Mouse (Mus musculus): ENCODE measurements around the gene Tigd4. TPM values are rescaled to one million over a fixed set of nuclear protein-coding genes. Genes with fewer than 3 reads are reported as not detected.

The Tigd4 gene
- polyA plus RNA-seq, 1 experiment from 2014 or later: 0.93 TPM

DNA sequence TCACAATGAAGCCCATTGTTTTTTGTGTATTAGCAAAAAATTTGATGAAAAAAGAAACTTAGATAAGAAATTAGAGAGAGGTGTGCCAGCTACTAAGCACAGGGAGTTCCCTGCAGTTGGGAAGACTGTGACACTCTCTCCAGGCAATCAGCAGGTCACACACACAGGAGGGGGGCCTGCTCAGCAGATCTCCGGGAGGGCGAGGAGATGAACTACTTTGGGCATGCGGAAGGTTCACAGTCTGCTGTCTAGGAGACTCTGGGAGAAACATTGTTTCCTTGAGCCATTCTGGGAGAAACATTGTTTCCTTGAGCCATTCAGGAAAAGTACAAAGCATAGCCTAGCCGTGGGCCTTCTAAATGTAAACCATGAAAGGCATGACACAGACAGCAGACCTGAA lies 49.6 kb downstream of the Tigd4 start:
- Histone ChIP-seq H3K27me3 (no peaks in the 10 kb centered on the region), H3K4me1 (peaks cover 12% of the 10 kb centered on the region), H3K4me3 (no peak overlapping the region), H3K9me3 (no peaks in the 10 kb centered on the region), H3K27ac (no peak overlapping the region), H3K4me2 (replicated peaks) (no peak overlapping the region), H3K9ac (no peak overlapping the region), H3K36me3 (no peaks in the 10 kb centered on the region)
- ATAC-seq (ENCODE audit: low FRiP score, low read depth): no peak
- WGBS: 71% methylated on average over 4 of the region's 4 CpGs

DNA sequence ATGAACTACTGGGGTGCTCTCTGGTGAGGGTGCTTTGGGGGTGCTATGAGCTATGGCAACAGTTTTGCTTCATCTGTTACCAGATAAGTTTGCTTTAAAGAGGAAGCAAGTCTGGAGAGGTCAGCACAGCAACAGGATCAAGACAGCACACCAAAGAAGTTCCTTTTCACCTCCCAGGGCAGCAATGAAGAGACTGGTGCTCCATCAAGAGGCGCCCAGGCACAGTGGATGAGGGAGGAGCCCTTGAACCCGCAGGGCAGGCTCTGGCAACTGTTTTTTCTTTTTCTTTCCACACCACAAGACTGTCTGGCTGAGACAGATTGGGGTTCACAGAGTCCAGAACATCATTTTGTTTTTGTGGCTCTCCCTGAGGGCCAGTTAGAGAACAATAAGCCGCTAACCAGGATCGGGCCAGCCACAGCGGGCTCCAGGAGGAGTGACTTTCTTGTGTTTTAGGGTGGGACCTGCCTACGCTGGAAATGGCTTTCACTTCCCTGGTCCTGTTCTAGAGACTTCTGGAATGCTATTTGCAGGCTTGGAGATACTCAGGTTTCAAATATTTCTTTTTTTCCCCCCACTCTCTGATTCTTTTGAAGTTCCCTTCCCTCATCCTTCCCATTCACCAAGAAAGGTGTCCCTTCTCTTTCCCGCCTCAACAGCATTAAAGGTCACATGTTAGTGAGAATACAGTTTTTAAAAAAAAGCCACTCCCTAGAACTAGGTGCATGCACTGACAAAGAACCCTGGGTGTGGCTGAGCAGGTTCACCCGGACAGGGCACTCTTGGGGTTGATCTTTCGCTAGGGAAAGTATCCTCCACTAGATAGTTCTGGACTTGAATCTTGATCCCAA lies 52.0 kb downstream of the Tigd4 start:
- no peak overlapping the region for H3K4me2 ChIP-seq (replicated peaks)
- H3K4me3 ChIP-seq: no peak overlapping the region
- H3K9ac ChIP-seq: no peak overlapping the region
- H3K36me3 ChIP-seq: no peaks in the 10 kb centered on the region
- WGBS: 75% methylated on average over 9 of the region's 9 CpGs
- H3K9me3 ChIP-seq: no peaks in the 10 kb centered on the region
- ATAC-seq (ENCODE audit: low FRiP score, low read depth): no peak
- peaks cover 12% of the 10 kb centered on the region; the same call in 1 of the 2 replicates for H3K4me1 ChIP-seq
- no peak overlapping the region for H3K27ac ChIP-seq
- H3K27me3 ChIP-seq: no peaks in the 10 kb centered on the region

DNA sequence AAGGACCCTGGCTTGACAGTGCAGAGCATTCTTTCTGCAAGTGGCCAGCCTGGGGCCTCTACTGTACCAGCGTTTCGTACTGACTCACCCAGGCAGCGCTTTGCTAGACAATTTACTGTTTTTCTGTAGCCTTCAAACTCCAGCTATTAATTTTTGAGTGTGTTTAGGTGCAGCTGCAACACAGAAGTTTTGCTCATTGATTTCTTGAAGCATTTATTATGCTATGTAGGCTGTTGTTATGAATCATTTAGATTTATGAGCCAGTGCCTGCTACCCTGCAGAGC lies 52.6 kb downstream of the Tigd4 start:
- Histone ChIP-seq H3K4me2 (replicated peaks) (no peak overlapping the region), H3K27ac (no peak overlapping the region), H3K4me1 (peaks cover 12% of the 10 kb centered on the region; the same call in 1 of the 2 replicates), H3K36me3 (no peaks in the 10 kb centered on the region), H3K27me3 (no peaks in the 10 kb centered on the region), H3K9ac (no peak overlapping the region), H3K4me3 (no peak overlapping the region), H3K9me3 (no peaks in the 10 kb centered on the region)
- 75% methylated on average over 3 of the region's 3 CpGs for WGBS
- no peak for ATAC-seq (ENCODE audit: low FRiP score, low read depth)

DNA sequence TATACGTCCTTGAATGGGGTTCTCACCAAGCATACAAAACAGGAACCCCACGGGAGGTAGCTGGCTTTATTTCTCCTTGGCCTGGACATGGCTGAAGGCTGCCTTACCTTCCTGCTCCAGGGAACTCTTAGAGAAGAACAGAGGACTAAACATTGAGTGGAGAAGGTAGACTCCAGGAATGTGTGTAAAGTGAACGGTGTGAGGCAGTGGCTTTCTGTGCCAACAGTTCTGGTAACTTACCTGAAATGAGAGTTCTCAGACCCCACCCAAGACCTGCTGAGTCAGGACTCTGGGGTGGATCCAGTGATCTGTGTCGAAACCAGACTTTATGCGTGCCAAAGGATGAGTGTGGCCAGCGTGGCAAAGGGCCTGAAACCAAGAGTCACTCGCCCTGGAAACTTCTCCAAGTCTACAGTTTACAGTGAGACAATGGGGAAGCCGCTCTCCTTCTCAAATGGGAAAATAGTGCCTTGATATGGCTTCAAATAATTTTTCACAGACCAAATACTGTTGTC lies 53.0 kb downstream of the Tigd4 start:
- no peaks in the 10 kb centered on the region for H3K9me3 ChIP-seq
- no peaks in the 10 kb centered on the region for H3K27me3 ChIP-seq
- H3K4me1 ChIP-seq: peaks cover 12% of the 10 kb centered on the region; the same call in 1 of the 2 replicates
- ATAC-seq (ENCODE audit: low FRiP score, low read depth): no peak
- H3K27ac ChIP-seq: no peak overlapping the region
- no peak overlapping the region for H3K4me3 ChIP-seq
- WGBS: 79% methylated on average over 8 of the region's 8 CpGs
- H3K4me2 ChIP-seq (replicated peaks): no peak overlapping the region
- H3K36me3 ChIP-seq: no peaks in the 10 kb centered on the region
- no peak overlapping the region for H3K9ac ChIP-seq

Other genes with a start within 250 kb of the Tigd4 start
- gene Fhdc1, start 113.1 kb upstream of the Tigd4 start, polyA plus RNA-seq (2015; fragmentation: Nextera tagmentation; extraction: Ambion mirVana): 4.4 and 6.2 TPM in 2 replicates
- gene Arfip1, start 10.9 kb upstream of the Tigd4 start, polyA plus RNA-seq (2015; fragmentation: Nextera tagmentation; extraction: Ambion mirVana): 43.8 and 43.9 TPM in 2 replicates
- gene Tmem154, start 72.6 kb downstream of the Tigd4 start, polyA plus RNA-seq (2015; fragmentation: Nextera tagmentation; extraction: Ambion mirVana): 1.6 and 1.7 TPM in 2 replicates
- gene Fbxw7, start 221.7 kb downstream of the Tigd4 start, polyA plus RNA-seq (2015; fragmentation: Nextera tagmentation; extraction: Ambion mirVana): 13.0 and 13.3 TPM in 2 replicates